Mouse (Mus musculus): Measurements from ENCODE around the gene Foxn1. TPM values are rescaled to one million over a fixed set of nuclear protein-coding genes. Genes with fewer than 3 reads are reported as not detected.
A peak's percentile ranks its signal among the peaks of the same experiment; 100 is the strongest.

Gene Foxn1
- polyA plus RNA-seq, 1 experiment from 2014 or later = not detected

- no peak for ATAC-seq
- H3K27me3 ChIP-seq (replicated peaks; ENCODE audit: insufficient read depth, low read length) = no peaks in the 10 kb centered on the region
- H3K4me2 ChIP-seq (replicated peaks; ENCODE audit: low read depth, low read length) = no peak overlapping the region
- no peak for DNase-seq (ENCODE audit: low spot score)
- H3K4me3 ChIP-seq (ENCODE audit: low read depth, low read length) = no peak overlapping the region
- H3K27ac ChIP-seq (ENCODE audit: low read length) = no peak overlapping the region
- H3K4me1 ChIP-seq (ENCODE audit: insufficient read depth, low read depth, low read length) = peaks cover 3% of the 10 kb centered on the region
- WGBS = 59% methylated on average over 1 of the region's 1 CpGs
- TF ChIP-seq CTCF (IDR thresholded peaks at IDR 0.05) (no peak), EP300 (IDR thresholded peaks at IDR 0.05) (no peak)
- no peaks in the 10 kb centered on the region for H3K36me3 ChIP-seq (ENCODE audit: insufficient read depth, low read length)
- no peaks in the 10 kb centered on the region for H3K9me3 ChIP-seq (ENCODE audit: low read length)
- H3K9ac ChIP-seq (replicated peaks; ENCODE audit: low read depth) = no peak overlapping the region
Measured at GRCm38 (mm10) chr11:78353081-78353480, 33.3 kb downstream of the Foxn1 start.

- WGBS = 62% methylated on average over 4 of the region's 4 CpGs
- Histone ChIP-seq H3K36me3 (ENCODE audit: insufficient read depth, low read length) (no peaks in the 10 kb centered on the region), H3K9me3 (ENCODE audit: low read length) (no peaks in the 10 kb centered on the region), H3K4me1 (ENCODE audit: insufficient read depth, low read depth, low read length) (peaks cover 17% of the 10 kb centered on the region), H3K27ac (ENCODE audit: low read length) (no peak overlapping the region), H3K4me2 (replicated peaks; ENCODE audit: low read depth, low read length) (no peak overlapping the region), H3K27me3 (replicated peaks; ENCODE audit: insufficient read depth, low read length) (no peaks in the 10 kb centered on the region), H3K9ac (replicated peaks; ENCODE audit: low read depth) (no peak overlapping the region), H3K4me3 (ENCODE audit: low read depth, low read length) (no peak overlapping the region)
- peak; percentile 35 for DNase-seq (ENCODE audit: low spot score)
- peak; percentile 31; the same call in 1 of the 2 replicates for ATAC-seq
- TF ChIP-seq EP300 (IDR thresholded peaks at IDR 0.05) (no peak), CTCF (IDR thresholded peaks at IDR 0.05) (no peak)
Measured at GRCm38 (mm10) chr11:78349441-78350358, 36.7 kb downstream of the Foxn1 start.

GRCm38 (mm10) chr11:78348474-78348873, 37.9 kb downstream of the Foxn1 start:
- WGBS = 46% methylated on average over 7 of the region's 7 CpGs
- TF ChIP-seq CTCF (IDR thresholded peaks at IDR 0.05) (no peak), EP300 (IDR thresholded peaks at IDR 0.05) (no peak)
- no peak overlapping the region for H3K9ac ChIP-seq (replicated peaks; ENCODE audit: low read depth)

GRCm38 (mm10) chr11:78347908-78348307, 38.5 kb downstream of the Foxn1 start:
- Histone ChIP-seq H3K4me2 (replicated peaks; ENCODE audit: low read depth, low read length) (no peak overlapping the region), H3K27me3 (replicated peaks; ENCODE audit: insufficient read depth, low read length) (no peaks in the 10 kb centered on the region), H3K9ac (replicated peaks; ENCODE audit: low read depth) (no peak overlapping the region), H3K27ac (ENCODE audit: low read length) (peak overlapping the region; percentile 11; the same call in 1 of the 2 replicates), H3K36me3 (ENCODE audit: insufficient read depth, low read length) (no peaks in the 10 kb centered on the region), H3K9me3 (ENCODE audit: low read length) (no peaks in the 10 kb centered on the region), H3K4me1 (ENCODE audit: insufficient read depth, low read depth, low read length) (peaks cover 22% of the 10 kb centered on the region), H3K4me3 (ENCODE audit: low read depth, low read length) (no peak overlapping the region)
- no peak for TF ChIP-seq EP300 (IDR thresholded peaks at IDR 0.05)
- no peak for TF ChIP-seq CTCF (IDR thresholded peaks at IDR 0.05)
- DNase-seq (ENCODE audit: low spot score) (peak; percentile 84), ATAC-seq (peak; percentile 51)
- 74% methylated on average over 9 of the region's 9 CpGs for WGBS

More at GRCm38 (mm10) chr11:78348474-78348873, 37.9 kb downstream of the Foxn1 start:
- H3K4me1 ChIP-seq (ENCODE audit: insufficient read depth, low read depth, low read length) = peaks cover 22% of the 10 kb centered on the region
- no peaks in the 10 kb centered on the region for H3K27me3 ChIP-seq (replicated peaks; ENCODE audit: insufficient read depth, low read length)
- no peaks in the 10 kb centered on the region for H3K36me3 ChIP-seq (ENCODE audit: insufficient read depth, low read length)
- ATAC-seq (no peak), DNase-seq (ENCODE audit: low spot score) (no peak)
- H3K4me2 ChIP-seq (replicated peaks; ENCODE audit: low read depth, low read length) = 0 out of 2 replicates have a peak overlapping the region, but pooled peaks have one; percentile 1
- no peaks in the 10 kb centered on the region for H3K9me3 ChIP-seq (ENCODE audit: low read length)
- H3K4me3 ChIP-seq (ENCODE audit: low read depth, low read length) = no peak overlapping the region
- no peak overlapping the region for H3K27ac ChIP-seq (ENCODE audit: low read length)

GRCm38 (mm10) chr11:78347070-78347754, 39.1 kb downstream of the Foxn1 start:
- H3K4me2 ChIP-seq (replicated peaks; ENCODE audit: low read depth, low read length) = no peak overlapping the region
- TF ChIP-seq CTCF (IDR thresholded peaks at IDR 0.05) = peak; percentile 88
- TF ChIP-seq EP300 (IDR thresholded peaks at IDR 0.05) = no peak
- DNase-seq (ENCODE audit: low spot score) (peak; percentile 82), ATAC-seq (peak; percentile 24)
- H3K9ac ChIP-seq (replicated peaks; ENCODE audit: low read depth) = no peak overlapping the region
- peaks cover 22% of the 10 kb centered on the region for H3K4me1 ChIP-seq (ENCODE audit: insufficient read depth, low read depth, low read length)
- H3K36me3 ChIP-seq (ENCODE audit: insufficient read depth, low read length) = no peaks in the 10 kb centered on the region
- WGBS = 92% methylated on average over 10 of the region's 10 CpGs
- H3K27me3 ChIP-seq (replicated peaks; ENCODE audit: insufficient read depth, low read length) = no peaks in the 10 kb centered on the region
- H3K9me3 ChIP-seq (ENCODE audit: low read length) = no peaks in the 10 kb centered on the region
- peak overlapping the region; percentile 11; the same call in 1 of the 2 replicates for H3K27ac ChIP-seq (ENCODE audit: low read length)
- H3K4me3 ChIP-seq (ENCODE audit: low read depth, low read length) = no peak overlapping the region

All from lung, postnatal 0 days (tissue).